Mouse (Mus musculus): ENCODE results near the gene Mcam.

GRCm38 (mm10) chr9:44175957-44176356 lies 41.7 kb downstream of the Mcam start:
- no peak for TF ChIP-seq CTCF (IDR thresholded peaks at IDR 0.05; ENCODE audit: low read depth, low read length)
- TF ChIP-seq POLR2A (IDR thresholded peaks at IDR 0.05; ENCODE audit: insufficient read depth, low read length), result no peak

Measured in ES-Bruce4 (cell line).